Mouse (Mus musculus): ENCODE data around the gene Zfp90.
"Not testable (repeated sequence)": the region's sequence is repeated elsewhere in the genome, so short reads cannot be mapped to it uniquely, and the experiment has no call there.

Gene Zfp90

GRCm38 (mm10) chr8:106415182-106415971, at the start of gene Zfp90:
Gene Zfp90, plus strand, starts transcription at chr8:106415327.
- DNase-seq (ENCODE audit: low spot score) = peak; percentile 94

- no peak for DNase-seq (ENCODE audit: low spot score)
These were observed 46.6 kb upstream of the Zfp90 start for GRCm38 (mm10) chr8:106368501-106368900.

- DNase-seq (ENCODE audit: low spot score) = no peak
These were observed 46.1 kb upstream of the Zfp90 start for GRCm38 (mm10) chr8:106369069-106369468.

GRCm38 (mm10) chr8:106375957-106376356, 39.2 kb upstream of the Zfp90 start:
- no peak for DNase-seq (ENCODE audit: low spot score)

GRCm38 (mm10) chr8:106376862-106377261, 38.3 kb upstream of the Zfp90 start:
- DNase-seq (ENCODE audit: low spot score) = no peak

GRCm38 (mm10) chr8:106378501-106379048, 36.6 kb upstream of the Zfp90 start:
- no peak for DNase-seq (ENCODE audit: low spot score)

- no peak for DNase-seq (ENCODE audit: low spot score)
These were observed 35.8 kb upstream of the Zfp90 start for GRCm38 (mm10) chr8:106379357-106379756.

GRCm38 (mm10) chr8:106381026-106381425, 34.1 kb upstream of the Zfp90 start:
- DNase-seq (ENCODE audit: low spot score) = no peak

GRCm38 (mm10) chr8:106387801-106388415, 27.2 kb upstream of the Zfp90 start:
- DNase-seq (ENCODE audit: low spot score) = no peak

- DNase-seq (ENCODE audit: low spot score) = no peak
These were observed 20.6 kb upstream of the Zfp90 start for GRCm38 (mm10) chr8:106394493-106394892.

GRCm38 (mm10) chr8:106399694-106400093, 15.4 kb upstream of the Zfp90 start:
- DNase-seq (ENCODE audit: low spot score) = peak; percentile 60

- DNase-seq (ENCODE audit: low spot score) = no peak
These were observed 14.9 kb upstream of the Zfp90 start for GRCm38 (mm10) chr8:106400181-106400580.

GRCm38 (mm10) chr8:106403246-106403933, 11.7 kb upstream of the Zfp90 start:
- DNase-seq (ENCODE audit: low spot score) = peak; percentile 59

- DNase-seq (ENCODE audit: low spot score) = no peak
These were observed 10.3 kb upstream of the Zfp90 start for GRCm38 (mm10) chr8:106404825-106405224.

GRCm38 (mm10) chr8:106405810-106406209, 9.3 kb upstream of the Zfp90 start:
- no peak for DNase-seq (ENCODE audit: low spot score)

- DNase-seq (ENCODE audit: low spot score) = no peak
These were observed 5.1 kb upstream of the Zfp90 start for GRCm38 (mm10) chr8:106410055-106410454.

- DNase-seq (ENCODE audit: low spot score) = no peak
These were observed 4.6 kb upstream of the Zfp90 start for GRCm38 (mm10) chr8:106410564-106410963.

GRCm38 (mm10) chr8:106411783-106412451, 3.2 kb upstream of the Zfp90 start:
- peak; percentile 40 for DNase-seq (ENCODE audit: low spot score)

GRCm38 (mm10) chr8:106417692-106418091, 2.6 kb downstream of the Zfp90 start:
- no peak for DNase-seq (ENCODE audit: low spot score)

- no peak for DNase-seq (ENCODE audit: low spot score)
These were observed 16.0 kb downstream of the Zfp90 start for GRCm38 (mm10) chr8:106431088-106431487.

- not testable (repeated sequence) for DNase-seq (ENCODE audit: low spot score)
These were observed 16.8 kb downstream of the Zfp90 start for GRCm38 (mm10) chr8:106431952-106432351.

- peak; percentile 84 for DNase-seq (ENCODE audit: low spot score)
These were observed 17.9 kb downstream of the Zfp90 start for GRCm38 (mm10) chr8:106432954-106433570.

Measured in ovary, postnatal 36 days (tissue).